Mouse (Mus musculus): ENCODE data around the gene Sh3bgrl3.
"Not testable (repeated sequence)": the region's sequence is repeated elsewhere in the genome, so short reads cannot be mapped to it uniquely, and the experiment has no call there.

Gene Sh3bgrl3

GRCm38 (mm10) chr4:134128221-134128982 lies at the start of gene Sh3bgrl3:
Gene Sh3bgrl3 (minus strand): TSS chr4:134128789.
- peak; percentile 89 to 95 for DNase-seq

GRCm38 (mm10) chr4:134172391-134172790 lies 43.8 kb upstream of the Sh3bgrl3 start:
- DNase-seq = no peak

GRCm38 (mm10) chr4:134166906-134167305 lies 38.3 kb upstream of the Sh3bgrl3 start:
- DNase-seq = no peak

- DNase-seq = no peak
Measured at GRCm38 (mm10) chr4:134165548-134166465, 37.2 kb upstream of the Sh3bgrl3 start.

- no peak for DNase-seq
Measured at GRCm38 (mm10) chr4:134165024-134165423, 36.4 kb upstream of the Sh3bgrl3 start.

- no peak for DNase-seq
Measured at GRCm38 (mm10) chr4:134164591-134164990, 36.0 kb upstream of the Sh3bgrl3 start.

- peak; percentile 46 to 73 for DNase-seq
Measured at GRCm38 (mm10) chr4:134160071-134160470, 31.5 kb upstream of the Sh3bgrl3 start.

- no peak for DNase-seq
Measured at GRCm38 (mm10) chr4:134158774-134159173, 30.2 kb upstream of the Sh3bgrl3 start.

GRCm38 (mm10) chr4:134157558-134157957 lies 29.0 kb upstream of the Sh3bgrl3 start:
- no peak for DNase-seq

- no peak for DNase-seq
Measured at GRCm38 (mm10) chr4:134156744-134157143, 28.2 kb upstream of the Sh3bgrl3 start.

GRCm38 (mm10) chr4:134155961-134156465 lies 27.4 kb upstream of the Sh3bgrl3 start:
- no peak for DNase-seq

GRCm38 (mm10) chr4:134155531-134155930 lies 26.9 kb upstream of the Sh3bgrl3 start:
- no peak for DNase-seq

- DNase-seq = peak; percentile 36 to 78
Measured at GRCm38 (mm10) chr4:134154354-134154753, 25.8 kb upstream of the Sh3bgrl3 start.

GRCm38 (mm10) chr4:134153656-134154055 lies 25.1 kb upstream of the Sh3bgrl3 start:
- DNase-seq = peak in 1 of 2 experiments; percentile 49

- no peak for DNase-seq
Measured at GRCm38 (mm10) chr4:134152112-134152511, 23.5 kb upstream of the Sh3bgrl3 start.

GRCm38 (mm10) chr4:134149389-134149788 lies 20.8 kb upstream of the Sh3bgrl3 start:
- DNase-seq = no peak

GRCm38 (mm10) chr4:134144297-134144696 lies 15.7 kb upstream of the Sh3bgrl3 start:
- not testable (repeated sequence) for DNase-seq

GRCm38 (mm10) chr4:134138857-134139256 lies 10.3 kb upstream of the Sh3bgrl3 start:
- no peak for DNase-seq

GRCm38 (mm10) chr4:134136280-134136926 lies 7.8 kb upstream of the Sh3bgrl3 start:
- DNase-seq = no peak

- no peak for DNase-seq
Measured at GRCm38 (mm10) chr4:134132519-134133095, 4.0 kb upstream of the Sh3bgrl3 start.

- no peak for DNase-seq
Measured at GRCm38 (mm10) chr4:134132117-134132516, 3.5 kb upstream of the Sh3bgrl3 start.

- DNase-seq = no peak
Measured at GRCm38 (mm10) chr4:134129482-134129881, 893 bp upstream of the Sh3bgrl3 start.
